Mouse (Mus musculus): ENCODE measurements at regions not wholly inside any gene's neighbourhood (a gene's known extent, or its start where the extent isn't known, plus 50 kb on each side); places are given as distances from the start of the nearest gene placed in this dataset.
A peak's percentile ranks its signal among the peaks of the same experiment; 100 is the strongest.

DNA sequence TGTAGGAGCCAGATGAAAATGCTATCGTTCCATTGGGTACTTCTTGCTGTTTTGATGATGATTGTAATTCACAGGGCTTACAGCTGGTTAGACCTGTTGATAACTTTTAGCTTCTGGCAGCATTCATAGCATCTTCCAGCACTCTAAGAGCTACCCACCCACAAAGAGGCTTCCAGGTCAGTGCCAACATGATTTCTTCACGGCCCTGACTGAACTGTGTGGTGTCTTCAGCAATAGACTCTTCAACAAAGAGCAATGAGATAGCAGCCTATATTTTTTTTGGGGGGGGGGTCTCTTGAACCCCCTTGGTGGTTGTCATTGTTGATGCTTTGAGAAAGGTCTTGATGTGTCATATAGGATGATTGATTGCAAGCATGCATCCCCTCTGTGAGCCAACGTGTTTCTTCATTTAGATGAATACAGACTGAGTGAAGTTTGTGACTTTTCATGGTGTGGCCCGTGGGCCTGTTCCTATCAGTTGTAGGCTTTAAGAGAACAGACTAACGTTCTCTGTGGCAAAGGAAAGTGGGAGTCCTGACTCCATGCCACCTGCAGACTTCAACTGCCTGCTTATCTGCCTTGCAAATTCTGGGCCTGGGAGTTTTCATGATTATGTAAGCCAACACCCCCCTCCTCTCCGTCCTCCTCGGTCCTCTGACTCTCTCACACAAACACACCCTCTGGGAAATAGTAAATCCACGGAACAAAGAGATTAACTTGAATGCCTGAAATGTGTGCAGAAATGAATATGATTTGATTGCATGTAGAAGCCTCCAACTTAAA lies 1293.0 kb upstream of the A1bg start:
- Histone ChIP-seq H3K27me3 (ENCODE audit: control insufficient read depth, insufficient read depth, low read depth, low read length) (no peaks in the 10 kb centered on the region), H3K4me3 (ENCODE audit: low read length) (no peak overlapping the region), H3K4me1 (replicated peaks; ENCODE audit: control insufficient read depth, insufficient read depth, low read length) (peaks cover 4% of the 10 kb centered on the region; the same call in 1 of the 2 replicates), H3K36me3 (ENCODE audit: control insufficient read depth, insufficient read depth, low read length) (no peaks in the 10 kb centered on the region), H3K9me3 (ENCODE audit: control insufficient read depth, low read length) (no peaks in the 10 kb centered on the region), H3K9ac (ENCODE audit: low read length) (no peak overlapping the region), H3K27ac (ENCODE audit: low read length) (no peak overlapping the region), H3K4me2 (ENCODE audit: low read depth, low read length) (no peak overlapping the region)
- WGBS, result 54% methylated on average over 8 of the region's 8 CpGs
- ATAC-seq (ENCODE audit: low read depth), result no peak

DNA sequence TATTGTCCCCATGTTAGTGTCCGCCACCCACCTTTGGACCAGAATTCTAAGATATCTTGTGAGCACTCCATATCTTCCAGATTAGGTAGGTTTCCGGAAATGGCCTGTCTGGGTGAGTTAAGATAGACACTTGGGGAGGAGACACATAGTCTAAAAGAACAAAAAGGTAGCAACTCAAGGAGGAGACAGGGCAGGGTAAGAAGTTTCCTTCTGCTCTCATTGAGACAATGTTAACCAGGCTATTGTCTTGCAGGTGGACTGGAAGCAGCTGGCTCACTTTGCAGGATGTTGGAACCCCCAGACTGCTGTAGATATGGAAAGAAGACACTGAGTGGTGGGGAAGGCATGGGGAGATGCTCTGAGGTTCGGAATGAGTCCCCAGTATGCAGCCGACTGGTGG lies 1291.5 kb upstream of the A1bg start:
- no peak for ATAC-seq (ENCODE audit: low read depth)
- Histone ChIP-seq H3K4me2 (ENCODE audit: low read depth, low read length) (no peak overlapping the region), H3K27ac (ENCODE audit: low read length) (no peak overlapping the region), H3K27me3 (ENCODE audit: control insufficient read depth, insufficient read depth, low read depth, low read length) (no peaks in the 10 kb centered on the region), H3K9ac (ENCODE audit: low read length) (no peak overlapping the region), H3K9me3 (ENCODE audit: control insufficient read depth, low read length) (no peaks in the 10 kb centered on the region), H3K4me1 (replicated peaks; ENCODE audit: control insufficient read depth, insufficient read depth, low read length) (peaks cover 4% of the 10 kb centered on the region; the same call in 1 of the 2 replicates), H3K36me3 (ENCODE audit: control insufficient read depth, insufficient read depth, low read length) (no peaks in the 10 kb centered on the region), H3K4me3 (ENCODE audit: low read length) (no peak overlapping the region)
- WGBS, result 87% methylated on average over 4 of the region's 4 CpGs

DNA sequence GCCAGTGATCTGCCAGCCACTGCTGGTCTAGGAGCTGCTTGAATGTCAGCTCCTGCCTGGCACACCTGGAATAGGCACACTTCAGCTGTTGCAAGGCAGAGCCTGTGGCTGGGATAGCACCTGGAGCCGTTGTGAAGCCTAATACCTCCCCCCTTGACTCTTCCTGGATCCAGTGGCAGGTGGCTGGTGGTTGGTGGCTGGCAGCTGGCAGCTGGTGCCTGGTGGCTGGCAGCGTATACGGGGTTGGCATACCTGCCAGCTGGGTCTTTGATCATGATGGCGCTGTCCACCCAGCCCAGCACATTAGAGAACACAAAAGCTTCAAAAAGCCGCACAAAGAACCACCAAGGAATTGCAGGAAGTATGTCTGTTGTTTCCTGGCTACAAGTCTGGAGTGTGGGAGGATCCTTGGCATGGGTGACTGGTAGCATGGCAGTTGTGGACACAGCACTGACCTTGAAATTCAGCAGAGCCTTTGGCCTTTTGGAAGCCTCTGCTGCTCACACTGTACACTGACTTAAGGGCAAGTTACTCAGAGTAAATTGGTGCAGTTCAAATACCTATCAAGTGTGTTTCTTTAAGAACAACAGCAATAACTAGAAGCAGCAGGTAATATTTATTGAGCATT lies 1289.6 kb upstream of the A1bg start:
- H3K9ac ChIP-seq (ENCODE audit: low read length), result no peak overlapping the region
- H3K9me3 ChIP-seq (ENCODE audit: control insufficient read depth, low read length), result no peaks in the 10 kb centered on the region
- H3K4me2 ChIP-seq (ENCODE audit: low read depth, low read length), result no peak overlapping the region
- ATAC-seq (ENCODE audit: low read depth), result no peak
- no peaks in the 10 kb centered on the region for H3K36me3 ChIP-seq (ENCODE audit: control insufficient read depth, insufficient read depth, low read length)
- H3K27ac ChIP-seq (ENCODE audit: low read length), result no peak overlapping the region
- no peaks in the 10 kb centered on the region for H3K27me3 ChIP-seq (ENCODE audit: control insufficient read depth, insufficient read depth, low read depth, low read length)
- WGBS, result 76% methylated on average over 5 of the region's 5 CpGs
- H3K4me3 ChIP-seq (ENCODE audit: low read length), result no peak overlapping the region
- peaks cover 4% of the 10 kb centered on the region; the same call in 1 of the 2 replicates for H3K4me1 ChIP-seq (replicated peaks; ENCODE audit: control insufficient read depth, insufficient read depth, low read length)

DNA sequence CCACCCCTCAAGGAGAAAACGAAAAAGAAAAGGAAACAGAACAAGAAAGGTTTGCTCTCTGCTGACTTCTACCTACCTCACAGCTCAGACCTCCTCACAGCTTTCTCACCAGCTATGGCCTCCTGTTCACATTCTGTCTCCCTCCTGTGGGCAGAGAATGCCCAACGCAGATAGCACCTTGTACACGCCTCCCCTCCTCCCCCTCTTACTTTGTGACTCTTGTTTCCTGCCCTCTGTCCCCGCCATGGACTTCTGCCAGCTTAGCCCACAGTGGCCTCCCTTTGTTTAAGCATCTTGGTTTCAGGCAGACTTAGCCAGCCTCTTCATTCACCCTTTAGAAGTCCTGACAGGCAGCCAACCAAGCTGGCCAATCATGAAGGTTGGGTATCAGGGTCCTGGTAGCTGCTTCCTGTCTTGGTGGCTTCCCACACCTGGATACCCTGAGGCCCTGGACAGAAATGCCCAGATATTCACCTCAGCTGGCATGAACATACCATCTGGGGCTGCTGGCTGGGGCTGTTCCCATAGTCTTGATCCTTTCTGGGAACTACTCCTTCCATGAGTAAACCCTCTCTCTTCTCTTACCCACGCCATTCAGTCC lies 1287.2 kb upstream of the A1bg start:
- H3K4me2 ChIP-seq (ENCODE audit: low read depth, low read length), result no peak overlapping the region
- H3K36me3 ChIP-seq (ENCODE audit: control insufficient read depth, insufficient read depth, low read length), result no peaks in the 10 kb centered on the region
- no peaks in the 10 kb centered on the region for H3K9me3 ChIP-seq (ENCODE audit: control insufficient read depth, low read length)
- H3K4me1 ChIP-seq (replicated peaks; ENCODE audit: control insufficient read depth, insufficient read depth, low read length), result peaks cover 4% of the 10 kb centered on the region; the same call in 1 of the 2 replicates
- no peak overlapping the region for H3K27ac ChIP-seq (ENCODE audit: low read length)
- H3K9ac ChIP-seq (ENCODE audit: low read length), result no peak overlapping the region
- WGBS, result 57% methylated on average over 5 of the region's 5 CpGs
- H3K27me3 ChIP-seq (ENCODE audit: control insufficient read depth, insufficient read depth, low read depth, low read length), result no peaks in the 10 kb centered on the region
- ATAC-seq (ENCODE audit: low read depth), result peak; percentile 38; the same call in 1 of the 2 replicates
- no peak overlapping the region for H3K4me3 ChIP-seq (ENCODE audit: low read length)

DNA sequence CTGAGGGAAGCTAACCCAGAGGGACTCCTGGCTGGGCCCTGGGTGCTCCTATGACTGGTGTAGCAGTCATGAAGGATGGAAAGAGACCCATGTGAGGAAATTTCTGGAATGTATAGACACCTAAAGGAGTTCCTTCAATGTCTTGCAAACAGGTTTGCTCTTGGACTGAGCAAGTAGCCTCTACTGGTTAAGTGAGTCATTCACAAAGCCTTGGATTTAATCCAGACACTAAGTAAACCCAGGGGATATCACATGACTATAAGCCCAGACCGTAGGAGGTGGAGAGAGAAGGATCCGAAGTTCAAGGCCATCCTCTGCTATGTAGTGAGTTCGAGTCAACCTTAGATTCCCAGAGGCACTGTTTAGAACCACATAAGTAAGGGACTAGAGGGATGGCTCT lies 1286.5 kb upstream of the A1bg start:
- Histone ChIP-seq H3K9ac (ENCODE audit: low read length) (no peak overlapping the region), H3K4me3 (ENCODE audit: low read length) (no peak overlapping the region), H3K27me3 (ENCODE audit: control insufficient read depth, insufficient read depth, low read depth, low read length) (no peaks in the 10 kb centered on the region), H3K4me1 (replicated peaks; ENCODE audit: control insufficient read depth, insufficient read depth, low read length) (peaks cover 7% of the 10 kb centered on the region; the same call in 1 of the 2 replicates), H3K4me2 (ENCODE audit: low read depth, low read length) (no peak overlapping the region), H3K27ac (ENCODE audit: low read length) (no peak overlapping the region), H3K36me3 (ENCODE audit: control insufficient read depth, insufficient read depth, low read length) (no peaks in the 10 kb centered on the region), H3K9me3 (ENCODE audit: control insufficient read depth, low read length) (no peaks in the 10 kb centered on the region)
- 78% methylated on average over 3 of the region's 3 CpGs for WGBS
- ATAC-seq (ENCODE audit: low read depth), result no peak

DNA sequence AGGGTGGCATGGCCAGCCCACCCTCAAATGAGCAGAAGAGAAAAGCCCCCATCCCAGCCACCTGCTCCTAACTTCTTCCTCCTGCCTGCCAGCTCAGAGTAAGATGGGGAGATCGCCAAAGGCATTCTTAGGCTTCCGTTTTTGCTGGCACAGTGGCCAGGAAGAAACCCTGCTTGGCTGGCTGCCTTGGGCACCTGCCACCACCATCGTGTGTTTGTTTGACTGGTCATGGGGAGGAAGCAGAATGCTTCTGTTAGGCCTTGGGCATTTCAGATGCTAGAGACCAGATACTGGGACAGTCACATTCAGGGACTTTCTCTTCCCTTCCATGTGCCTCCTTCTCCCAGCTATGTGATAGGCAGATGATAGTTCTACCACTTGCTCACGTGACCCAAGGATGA lies 1283.7 kb upstream of the A1bg start:
- Histone ChIP-seq H3K27ac (ENCODE audit: low read length) (no peak overlapping the region), H3K36me3 (ENCODE audit: control insufficient read depth, insufficient read depth, low read length) (no peaks in the 10 kb centered on the region), H3K27me3 (ENCODE audit: control insufficient read depth, insufficient read depth, low read depth, low read length) (no peaks in the 10 kb centered on the region), H3K4me2 (ENCODE audit: low read depth, low read length) (no peak overlapping the region), H3K4me1 (replicated peaks; ENCODE audit: control insufficient read depth, insufficient read depth, low read length) (peaks cover 18% of the 10 kb centered on the region), H3K9me3 (ENCODE audit: control insufficient read depth, low read length) (peaks cover 3% of the 10 kb centered on the region; the same call in 1 of the 2 replicates), H3K9ac (ENCODE audit: low read length) (no peak overlapping the region), H3K4me3 (ENCODE audit: low read length) (no peak overlapping the region)
- 61% methylated on average over 4 of the region's 4 CpGs for WGBS
- no peak for ATAC-seq (ENCODE audit: low read depth)

DNA sequence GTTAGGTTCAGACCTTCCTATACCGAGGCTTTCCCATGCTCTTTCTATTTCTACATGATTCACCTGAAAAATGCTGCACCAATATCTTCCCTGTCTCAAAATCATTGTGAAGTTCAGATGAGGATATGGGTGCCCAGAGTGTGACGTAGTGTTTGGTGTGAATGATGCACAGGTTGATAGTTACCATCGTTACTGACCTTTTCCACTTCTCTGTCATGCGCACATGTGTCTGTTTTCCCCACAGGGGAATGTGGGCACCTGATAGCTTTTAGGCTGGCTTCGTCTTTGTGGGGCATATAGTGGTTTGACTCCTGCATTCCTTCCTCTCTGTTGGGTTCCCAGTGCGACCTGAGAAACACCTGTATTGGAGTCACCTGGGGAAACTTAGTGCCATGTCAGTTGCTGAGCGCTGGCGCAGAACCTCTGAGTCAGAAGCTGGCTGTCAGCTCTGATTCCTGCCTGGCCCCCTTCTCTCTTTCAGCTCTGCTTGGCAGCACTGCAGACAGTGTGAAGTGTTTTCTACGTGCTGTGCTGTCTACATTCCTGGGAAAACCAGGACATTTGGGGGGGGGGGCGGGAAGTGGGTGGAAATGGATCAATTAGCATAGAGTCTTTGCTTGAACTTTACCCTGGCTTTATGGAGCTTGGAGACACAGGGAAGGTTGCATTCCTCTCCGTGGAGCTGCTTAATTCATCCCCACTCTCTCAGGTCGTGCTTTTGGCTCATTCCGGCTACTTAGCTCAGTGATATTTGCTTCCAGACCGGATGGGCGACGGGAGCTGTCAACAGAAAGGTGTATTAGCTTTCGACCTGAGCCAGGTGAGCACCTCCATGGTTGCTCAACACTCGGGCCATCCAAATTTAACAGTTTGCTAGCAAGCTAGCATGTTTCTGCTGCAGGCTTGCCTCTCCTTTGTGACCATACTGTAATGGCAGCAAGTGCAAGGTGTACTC lies 1281.4 kb upstream of the A1bg start:
- ATAC-seq (ENCODE audit: low read depth), result peak; percentile 83
- 55% methylated on average over 18 of the region's 18 CpGs for WGBS

DNA sequence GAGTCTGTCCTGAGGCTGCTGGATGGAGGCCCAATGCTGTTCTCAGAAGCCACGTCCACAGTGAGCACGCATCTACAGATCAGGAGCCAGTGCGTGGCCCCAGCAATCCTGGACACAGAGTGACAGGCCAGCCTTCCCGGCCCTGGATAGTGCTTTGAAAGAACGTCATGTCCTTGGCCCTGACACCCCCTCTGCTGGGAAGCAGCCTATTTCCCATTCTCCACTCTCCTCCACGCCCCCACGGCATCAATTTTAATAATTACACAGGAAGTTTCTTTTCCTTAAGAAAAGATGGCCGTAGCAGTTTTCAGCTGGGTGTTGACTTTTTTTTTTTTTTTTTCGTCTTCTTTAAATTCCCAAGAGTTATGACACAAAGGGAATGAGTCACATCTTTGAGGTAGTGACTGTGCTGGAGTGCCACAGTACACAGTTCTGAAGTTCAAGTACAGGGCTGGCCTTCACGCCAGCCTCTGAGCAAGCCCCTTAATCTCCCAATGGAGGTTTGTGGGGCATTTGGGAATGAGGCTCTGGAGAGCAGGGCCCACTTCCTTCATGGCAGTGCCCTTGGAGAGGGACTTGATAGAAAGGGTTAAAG lies 1280.1 kb upstream of the A1bg start:
- H3K9ac ChIP-seq (ENCODE audit: low read length), result no peak overlapping the region
- H3K27me3 ChIP-seq (ENCODE audit: control insufficient read depth, insufficient read depth, low read depth, low read length), result no peaks in the 10 kb centered on the region
- H3K4me1 ChIP-seq (replicated peaks; ENCODE audit: control insufficient read depth, insufficient read depth, low read length), result peaks cover 18% of the 10 kb centered on the region
- H3K36me3 ChIP-seq (ENCODE audit: control insufficient read depth, insufficient read depth, low read length), result no peaks in the 10 kb centered on the region
- ATAC-seq (ENCODE audit: low read depth), result peak; percentile 53
- WGBS, result 43% methylated on average over 10 of the region's 10 CpGs
- H3K4me3 ChIP-seq (ENCODE audit: low read length), result no peak overlapping the region
- peaks cover 3% of the 10 kb centered on the region; the same call in 1 of the 2 replicates for H3K9me3 ChIP-seq (ENCODE audit: control insufficient read depth, low read length)
- no peak overlapping the region; the same call in 1 of the 2 replicates for H3K27ac ChIP-seq (ENCODE audit: low read length)
- H3K4me2 ChIP-seq (ENCODE audit: low read depth, low read length), result no peak overlapping the region

More for the DNA sequence above, 1281.4 kb upstream of the A1bg start:
- H3K4me1 ChIP-seq (replicated peaks; ENCODE audit: control insufficient read depth, insufficient read depth, low read length), result peaks cover 18% of the 10 kb centered on the region
- no peak overlapping the region for H3K9ac ChIP-seq (ENCODE audit: low read length)
- H3K27me3 ChIP-seq (ENCODE audit: control insufficient read depth, insufficient read depth, low read depth, low read length), result no peaks in the 10 kb centered on the region
- H3K4me2 ChIP-seq (ENCODE audit: low read depth, low read length), result peak overlapping the region; percentile 15; the same call in 1 of the 2 replicates
- H3K9me3 ChIP-seq (ENCODE audit: control insufficient read depth, low read length), result peaks cover 3% of the 10 kb centered on the region; the same call in 1 of the 2 replicates
- H3K36me3 ChIP-seq (ENCODE audit: control insufficient read depth, insufficient read depth, low read length), result no peaks in the 10 kb centered on the region
- H3K4me3 ChIP-seq (ENCODE audit: low read length), result no peak overlapping the region
- H3K27ac ChIP-seq (ENCODE audit: low read length), result peak overlapping the region; percentile 64

Data from lung, embryonic 16.5 days (tissue).